Mouse (Mus musculus) CD4-positive, CD25-positive, alpha-beta regulatory T cell, adult 4 months (primary cell): ENCODE results near the gene Ctrl. TPM values are rescaled to one million over a fixed set of nuclear protein-coding genes. Genes with fewer than 3 reads are reported as not detected.

Experiments
- polyA plus RNA-seq, 2 experiments: library from polyadenylated mRNA; unstranded; fragments of 100-300 nt; shearing (Covaris generic); gene quantifications; one replicate each; pipeline ENCODE4 v1.2.1; 2017

Gene Ctrl
- polyA plus RNA-seq, 2 experiments from 2014 or later = 1.6 to 3.6 TPM

Other genes with a start within 250 kb of the Ctrl start
- gene Carmil2, start 247.6 kb downstream of the Ctrl start, polyA plus RNA-seq = 1 to 10 TPM; 5.0 to 8.1 TPM
- gene Acd, start 232.8 kb downstream of the Ctrl start, polyA plus RNA-seq = 100 to 1,000 TPM in 1 of 2 experiments, 10 to 100 TPM in 1; 70.0 to 102 TPM
- gene Pard6a, start 232.7 kb downstream of the Ctrl start, polyA plus RNA-seq = 10 to 100 TPM; 10.1 to 13.9 TPM
- gene 4933405L10Rik, start 226.2 kb downstream of the Ctrl start, polyA plus RNA-seq = not detected
- gene Enkd1, start 225.7 kb downstream of the Ctrl start, polyA plus RNA-seq = 1 to 10 TPM; 2.7 to 2.8 TPM
- 1 to 10 TPM; 2.6 to 3.7 TPM for gene Gfod2, start 175.2 kb downstream of the Ctrl start, polyA plus RNA-seq
- gene Ranbp10, start 106.5 kb downstream of the Ctrl start, polyA plus RNA-seq = 1 to 10 TPM; 7.6 to 10.0 TPM
- gene Tsnaxip1, start 106.1 kb downstream of the Ctrl start, polyA plus RNA-seq = under 1 TPM in 1 of 2 experiments, not detected in 1; 0.19 TPM
- gene Cenpt, start 80.6 kb downstream of the Ctrl start, polyA plus RNA-seq = 10 to 100 TPM; 14.1 to 23.3 TPM
- 1 to 10 TPM; 4.5 to 6.0 TPM for gene Thap11, start 78.7 kb downstream of the Ctrl start, polyA plus RNA-seq
- gene Nutf2, start 73.3 kb downstream of the Ctrl start, polyA plus RNA-seq = 10 to 100 TPM in 1 of 2 experiments, 1 to 10 TPM in 1; 9.9 to 48.7 TPM
- gene Edc4, start 53.0 kb downstream of the Ctrl start, polyA plus RNA-seq = 10 to 100 TPM; 30.2 to 66.0 TPM
- 1 to 10 TPM in 1 of 2 experiments, not detected in 1; 1.5 TPM for gene Nrn1l, start 40.3 kb downstream of the Ctrl start, polyA plus RNA-seq
- 10 to 100 TPM; 10.6 to 18.1 TPM for gene Pskh1, start 33.4 kb downstream of the Ctrl start, polyA plus RNA-seq
- 100 to 1,000 TPM; 339 to 391 TPM for gene Psmb10, start 4.6 kb upstream of the Ctrl start, polyA plus RNA-seq
- gene Lcat, start 9.5 kb upstream of the Ctrl start, polyA plus RNA-seq = under 1 TPM in 1 of 2 experiments, not detected in 1; 0.40 TPM
- gene Slc12a4, start 32.2 kb upstream of the Ctrl start, polyA plus RNA-seq = 1 to 10 TPM; 4.5 to 7.2 TPM
- not detected for gene Dpep3, start 45.6 kb upstream of the Ctrl start, polyA plus RNA-seq
- 10 to 100 TPM; 24.3 to 30.5 TPM for gene Dus2, start 57.5 kb upstream of the Ctrl start, polyA plus RNA-seq
- gene Dpep2nb, start 72.1 kb upstream of the Ctrl start, polyA plus RNA-seq = not detected
- gene Ddx28, start 78.0 kb upstream of the Ctrl start, polyA plus RNA-seq = 10 to 100 TPM in 1 of 2 experiments, 1 to 10 TPM in 1; 8.4 to 13.2 TPM
- 10 to 100 TPM; 28.1 to 32.3 TPM for gene Nfatc3, start 125.0 kb upstream of the Ctrl start, polyA plus RNA-seq
- gene Esrp2, start 203.1 kb upstream of the Ctrl start, polyA plus RNA-seq = not detected
- gene Pla2g15, start 216.5 kb upstream of the Ctrl start, polyA plus RNA-seq = 1 to 10 TPM; 4.8 to 7.7 TPM
- gene Slc7a6, start 235.0 kb upstream of the Ctrl start, polyA plus RNA-seq = 10 to 100 TPM; 28.6 to 43.7 TPM